Mouse (Mus musculus): ENCODE results near the gene Atp5l. TPM values are rescaled to one million over a fixed set of nuclear protein-coding genes. Genes with fewer than 3 reads are reported as not detected.

Gene Atp5l
- polyA plus RNA-seq, 2 experiments, result 418 to 630 TPM

GRCm38 (mm10) chr9:44900402-44900801 is 20.1 kb downstream of the Atp5l start:
- Histone ChIP-seq H3K4me1 (replicated peaks; ENCODE audit: control insufficient read depth in 2 of 2, insufficient read depth in 2 of 2, low read length in 1 of 2) (no peaks in the 10 kb centered on the region), H3K9me3 (ENCODE audit: control insufficient read depth, low read length) (no peaks in the 10 kb centered on the region), H3K27ac (no peak overlapping the region), H3K36me3 (replicated peaks; ENCODE audit: control insufficient read depth, insufficient read depth, low read depth) (no peaks in the 10 kb centered on the region), H3K27me3 (ENCODE audit: control insufficient read depth, insufficient read depth, low read length) (no peaks in the 10 kb centered on the region), H3K4me2 (ENCODE audit: low read depth) (no peak overlapping the region), H3K4me3 (ENCODE audit: insufficient read depth in 1 of 2, low read depth in 2 of 2, low read length in 2 of 2) (no peak overlapping the region), H3K9ac (replicated peaks) (no peak overlapping the region)
- no peak for ATAC-seq (ENCODE audit: insufficient read depth)
- WGBS (ENCODE audit: insufficient replicate concordance), result 53% methylated on average over 4 of the region's 4 CpGs
- DNase-seq (ENCODE audit: low read depth in 3 of 3, low spot score in 3 of 3), result no peak
- TF ChIP-seq EP300 (IDR thresholded peaks at IDR 0.05; ENCODE audit: low read depth) (no peak), CTCF (IDR thresholded peaks at IDR 0.05; ENCODE audit: low read depth) (peak; percentile 17; the same call in 1 of the 2 replicates)

- H3K27ac ChIP-seq, result no peak overlapping the region
- no peaks in the 10 kb centered on the region for H3K27me3 ChIP-seq (ENCODE audit: control insufficient read depth, insufficient read depth, low read length)
- no peaks in the 10 kb centered on the region for H3K4me1 ChIP-seq (replicated peaks; ENCODE audit: control insufficient read depth in 2 of 2, insufficient read depth in 2 of 2, low read length in 1 of 2)
- H3K9ac ChIP-seq (replicated peaks), result no peak overlapping the region
- TF ChIP-seq EP300 (IDR thresholded peaks at IDR 0.05; ENCODE audit: low read depth) (no peak), CTCF (IDR thresholded peaks at IDR 0.05; ENCODE audit: low read depth) (no peak)
- DNase-seq (ENCODE audit: low read depth in 3 of 3, low spot score in 3 of 3) (no peak), ATAC-seq (ENCODE audit: insufficient read depth) (no peak)
- no peak overlapping the region for H3K4me3 ChIP-seq (ENCODE audit: insufficient read depth in 1 of 2, low read depth in 2 of 2, low read length in 2 of 2)
- H3K4me2 ChIP-seq (ENCODE audit: low read depth), result no peak overlapping the region
- 57% methylated on average over 3 of the region's 3 CpGs for WGBS (ENCODE audit: insufficient replicate concordance)
- no peaks in the 10 kb centered on the region for H3K36me3 ChIP-seq (replicated peaks; ENCODE audit: control insufficient read depth, insufficient read depth, low read depth)
- H3K9me3 ChIP-seq (ENCODE audit: control insufficient read depth, low read length), result no peaks in the 10 kb centered on the region
Measured at GRCm38 (mm10) chr9:44899716-44900115, 20.8 kb downstream of the Atp5l start.

DNA sequence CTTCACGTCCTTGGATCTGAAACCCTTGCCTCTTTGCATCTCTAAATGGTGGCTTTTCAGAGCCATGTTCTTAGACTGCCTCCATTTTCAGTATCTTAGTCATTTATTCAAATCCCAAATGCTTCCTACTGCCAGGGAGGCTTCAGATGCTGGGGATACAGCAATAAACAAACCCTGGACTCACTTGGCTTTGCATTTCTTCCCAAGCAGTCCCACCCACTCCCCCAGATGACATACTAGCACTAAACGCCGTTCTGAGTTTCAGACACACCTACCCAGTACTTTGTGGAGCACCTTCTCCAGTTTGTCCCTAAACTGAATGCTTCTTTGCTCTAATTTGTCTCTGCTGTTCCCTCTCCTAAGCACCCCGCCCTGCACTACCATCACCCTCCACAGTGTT is 23.5 kb downstream of the Atp5l start:
- TF ChIP-seq CTCF (IDR thresholded peaks at IDR 0.05; ENCODE audit: low read depth), result no peak
- WGBS (ENCODE audit: insufficient replicate concordance), result 48% methylated on average over 4 of the region's 4 CpGs
- Histone ChIP-seq H3K4me2 (ENCODE audit: low read depth) (no peak overlapping the region), H3K9me3 (ENCODE audit: control insufficient read depth, low read length) (no peaks in the 10 kb centered on the region), H3K4me1 (replicated peaks; ENCODE audit: control insufficient read depth in 2 of 2, insufficient read depth in 2 of 2, low read length in 1 of 2) (0 out of 4 replicates have a peak, but pooled peaks cover 0 to 2% of the 10 kb centered on the region in 2 experiments), H3K36me3 (replicated peaks; ENCODE audit: control insufficient read depth, insufficient read depth, low read depth) (no peaks in the 10 kb centered on the region), H3K4me3 (ENCODE audit: insufficient read depth in 1 of 2, low read depth in 2 of 2, low read length in 2 of 2) (no peak overlapping the region), H3K9ac (replicated peaks) (no peak overlapping the region), H3K27me3 (ENCODE audit: control insufficient read depth, insufficient read depth, low read length) (no peaks in the 10 kb centered on the region), H3K27ac (no peak overlapping the region)
- ATAC-seq (ENCODE audit: insufficient read depth) (no peak), DNase-seq (ENCODE audit: low read depth in 3 of 3, low spot score in 3 of 3) (no peak)

DNA sequence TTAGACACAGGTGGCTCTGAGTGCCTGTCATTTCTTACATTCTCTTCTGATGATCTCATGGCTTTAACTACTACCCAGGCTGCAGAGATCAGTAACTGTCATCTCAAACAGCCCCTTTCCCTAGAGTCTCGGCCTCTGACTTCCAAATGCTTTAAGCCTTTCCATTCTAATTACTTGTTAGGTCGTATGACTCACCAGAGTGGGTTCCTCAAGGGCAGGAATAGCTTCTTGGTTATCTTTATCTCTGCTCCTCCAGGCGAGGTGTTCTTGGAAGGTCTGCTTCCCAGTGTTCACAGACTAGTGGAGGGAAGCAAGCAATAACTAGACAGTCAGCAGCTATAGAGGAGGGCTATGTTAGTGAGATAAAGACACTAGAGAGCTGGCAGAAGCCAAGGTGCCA is 27.9 kb downstream of the Atp5l start:
- no peak overlapping the region for H3K9ac ChIP-seq (replicated peaks)
- H3K9me3 ChIP-seq (ENCODE audit: control insufficient read depth, low read length), result no peaks in the 10 kb centered on the region
- no peak for TF ChIP-seq CTCF (IDR thresholded peaks at IDR 0.05; ENCODE audit: low read depth)
- TF ChIP-seq EP300 (IDR thresholded peaks at IDR 0.05; ENCODE audit: low read depth), result no peak
- H3K4me1 ChIP-seq (replicated peaks; ENCODE audit: control insufficient read depth in 2 of 2, insufficient read depth in 2 of 2, low read length in 1 of 2), result peaks cover 0 to 6% of the 10 kb centered on the region in 2 experiments; a peak in 1 of 4 replicates
- 18% methylated on average over 3 of the region's 3 CpGs for WGBS (ENCODE audit: insufficient replicate concordance)
- no peaks in the 10 kb centered on the region for H3K36me3 ChIP-seq (replicated peaks; ENCODE audit: control insufficient read depth, insufficient read depth, low read depth)
- H3K4me2 ChIP-seq (ENCODE audit: low read depth), result no peak overlapping the region
- no peak overlapping the region for H3K4me3 ChIP-seq (ENCODE audit: insufficient read depth in 1 of 2, low read depth in 2 of 2, low read length in 2 of 2)
- H3K27me3 ChIP-seq (ENCODE audit: control insufficient read depth, insufficient read depth, low read length), result no peaks in the 10 kb centered on the region
- ATAC-seq (ENCODE audit: insufficient read depth) (no peak), DNase-seq (ENCODE audit: low read depth in 3 of 3, low spot score in 3 of 3) (no peak)
- H3K27ac ChIP-seq, result no peak overlapping the region

GRCm38 (mm10) chr9:44891210-44891609 is 29.3 kb downstream of the Atp5l start:
- Histone ChIP-seq H3K4me3 (ENCODE audit: insufficient read depth in 1 of 2, low read depth in 2 of 2, low read length in 2 of 2) (no peak overlapping the region), H3K4me1 (replicated peaks; ENCODE audit: control insufficient read depth in 2 of 2, insufficient read depth in 2 of 2, low read length in 1 of 2) (peaks cover 0 to 6% of the 10 kb centered on the region in 2 experiments; a peak in 1 of 4 replicates), H3K36me3 (replicated peaks; ENCODE audit: control insufficient read depth, insufficient read depth, low read depth) (no peaks in the 10 kb centered on the region), H3K4me2 (ENCODE audit: low read depth) (no peak overlapping the region), H3K27me3 (ENCODE audit: control insufficient read depth, insufficient read depth, low read length) (no peaks in the 10 kb centered on the region), H3K9ac (replicated peaks) (no peak overlapping the region), H3K9me3 (ENCODE audit: control insufficient read depth, low read length) (no peaks in the 10 kb centered on the region), H3K27ac (no peak overlapping the region)
- DNase-seq (ENCODE audit: low read depth in 3 of 3, low spot score in 3 of 3), result no peak
- no peak for ATAC-seq (ENCODE audit: insufficient read depth)
- 78% methylated on average over 6 of the region's 6 CpGs for WGBS (ENCODE audit: insufficient replicate concordance)
- TF ChIP-seq EP300 (IDR thresholded peaks at IDR 0.05; ENCODE audit: low read depth) (no peak), CTCF (IDR thresholded peaks at IDR 0.05; ENCODE audit: low read depth) (no peak)
